Mouse (Mus musculus): ENCODE data around the gene Sik2. TPM values are rescaled to one million over a fixed set of nuclear protein-coding genes. Genes with fewer than 3 reads are reported as not detected.
A peak's percentile ranks its signal among the peaks of the same experiment; 100 is the strongest.

The Sik2 gene
- polyA plus RNA-seq, 1 experiment from 2014 or later: 19.7 TPM

GRCm38 (mm10) chr9:50849755-50850154, 159.1 kb downstream of the Sik2 start:
- H3K4me3 ChIP-seq (ENCODE audit: low read length): no peak overlapping the region
- peaks cover 25% of the 10 kb centered on the region for H3K4me1 ChIP-seq (replicated peaks; ENCODE audit: control insufficient read depth, insufficient read depth, low read length)
- H3K9me3 ChIP-seq (ENCODE audit: control insufficient read depth, low read length): no peaks in the 10 kb centered on the region
- H3K9ac ChIP-seq (ENCODE audit: low read length): no peak overlapping the region
- H3K27ac ChIP-seq (ENCODE audit: low read length): peak overlapping the region; percentile 41; the same call in 1 of the 2 replicates
- WGBS: 47% methylated on average over 9 of the region's 9 CpGs
- peak; percentile 41 for ATAC-seq (ENCODE audit: low read depth)
- peak overlapping the region; percentile 18 for H3K4me2 ChIP-seq (ENCODE audit: low read depth, low read length)
- H3K27me3 ChIP-seq (ENCODE audit: control insufficient read depth, insufficient read depth, low read depth, low read length): no peaks in the 10 kb centered on the region
- H3K36me3 ChIP-seq (ENCODE audit: control insufficient read depth, insufficient read depth, low read length): 0 out of 2 replicates have a peak, but pooled peaks cover 2% of the 10 kb centered on the region

- Histone ChIP-seq H3K9me3 (ENCODE audit: control insufficient read depth, low read length) (no peaks in the 10 kb centered on the region), H3K27ac (ENCODE audit: low read length) (no peak overlapping the region)
These were observed 159.6 kb downstream of the Sik2 start for GRCm38 (mm10) chr9:50849249-50849648.

GRCm38 (mm10) chr9:50848821-50849220, 160.1 kb downstream of the Sik2 start:
- no peak overlapping the region for H3K4me3 ChIP-seq (ENCODE audit: low read length)
- H3K9me3 ChIP-seq (ENCODE audit: control insufficient read depth, low read length): no peaks in the 10 kb centered on the region
- no peak overlapping the region for H3K27ac ChIP-seq (ENCODE audit: low read length)
- 60% methylated on average over 5 of the region's 5 CpGs for WGBS
- no peak overlapping the region for H3K9ac ChIP-seq (ENCODE audit: low read length)
- no peaks in the 10 kb centered on the region for H3K27me3 ChIP-seq (ENCODE audit: control insufficient read depth, insufficient read depth, low read depth, low read length)
- no peak for ATAC-seq (ENCODE audit: low read depth)
- no peak overlapping the region for H3K4me2 ChIP-seq (ENCODE audit: low read depth, low read length)
- peaks cover 5% of the 10 kb centered on the region; the same call in 1 of the 2 replicates for H3K36me3 ChIP-seq (ENCODE audit: control insufficient read depth, insufficient read depth, low read length)
- peaks cover 25% of the 10 kb centered on the region for H3K4me1 ChIP-seq (replicated peaks; ENCODE audit: control insufficient read depth, insufficient read depth, low read length)

More at GRCm38 (mm10) chr9:50849249-50849648, 159.6 kb downstream of the Sik2 start:
- WGBS: 16% methylated on average over 8 of the region's 8 CpGs
- ATAC-seq (ENCODE audit: low read depth): peak; percentile 76
- no peak overlapping the region for H3K9ac ChIP-seq (ENCODE audit: low read length)
- peaks cover 25% of the 10 kb centered on the region for H3K4me1 ChIP-seq (replicated peaks; ENCODE audit: control insufficient read depth, insufficient read depth, low read length)
- H3K4me2 ChIP-seq (ENCODE audit: low read depth, low read length): peak overlapping the region; percentile 18; the same call in 1 of the 2 replicates
- 0 out of 2 replicates have a peak, but pooled peaks cover 2% of the 10 kb centered on the region for H3K36me3 ChIP-seq (ENCODE audit: control insufficient read depth, insufficient read depth, low read length)
- no peaks in the 10 kb centered on the region for H3K27me3 ChIP-seq (ENCODE audit: control insufficient read depth, insufficient read depth, low read depth, low read length)
- no peak overlapping the region for H3K4me3 ChIP-seq (ENCODE audit: low read length)

GRCm38 (mm10) chr9:50847606-50848368, 161.1 kb downstream of the Sik2 start:
- no peaks in the 10 kb centered on the region for H3K9me3 ChIP-seq (ENCODE audit: control insufficient read depth, low read length)
- peak; percentile 48; the same call in 1 of the 2 replicates for ATAC-seq (ENCODE audit: low read depth)
- H3K4me1 ChIP-seq (replicated peaks; ENCODE audit: control insufficient read depth, insufficient read depth, low read length): peaks cover 25% of the 10 kb centered on the region
- H3K9ac ChIP-seq (ENCODE audit: low read length): no peak overlapping the region
- H3K27ac ChIP-seq (ENCODE audit: low read length): peak overlapping the region; percentile 66
- H3K4me2 ChIP-seq (ENCODE audit: low read depth, low read length): no peak overlapping the region
- H3K4me3 ChIP-seq (ENCODE audit: low read length): no peak overlapping the region
- 50% methylated on average over 12 of the region's 12 CpGs for WGBS
- H3K36me3 ChIP-seq (ENCODE audit: control insufficient read depth, insufficient read depth, low read length): peaks cover 10% of the 10 kb centered on the region; the same call in 1 of the 2 replicates
- no peaks in the 10 kb centered on the region for H3K27me3 ChIP-seq (ENCODE audit: control insufficient read depth, insufficient read depth, low read depth, low read length)

GRCm38 (mm10) chr9:50847133-50847532, 161.7 kb downstream of the Sik2 start:
- peak overlapping the region; percentile 66 for H3K27ac ChIP-seq (ENCODE audit: low read length)
- peaks cover 11% of the 10 kb centered on the region; the same call in 1 of the 2 replicates for H3K36me3 ChIP-seq (ENCODE audit: control insufficient read depth, insufficient read depth, low read length)
- no peaks in the 10 kb centered on the region for H3K27me3 ChIP-seq (ENCODE audit: control insufficient read depth, insufficient read depth, low read depth, low read length)
- no peak overlapping the region for H3K4me2 ChIP-seq (ENCODE audit: low read depth, low read length)
- H3K4me1 ChIP-seq (replicated peaks; ENCODE audit: control insufficient read depth, insufficient read depth, low read length): peaks cover 25% of the 10 kb centered on the region
- no peak overlapping the region for H3K9ac ChIP-seq (ENCODE audit: low read length)
- no peak for ATAC-seq (ENCODE audit: low read depth)
- H3K4me3 ChIP-seq (ENCODE audit: low read length): no peak overlapping the region
- no peaks in the 10 kb centered on the region for H3K9me3 ChIP-seq (ENCODE audit: control insufficient read depth, low read length)
- 64% methylated on average over 6 of the region's 6 CpGs for WGBS

- Histone ChIP-seq H3K4me2 (ENCODE audit: low read depth, low read length) (no peak overlapping the region), H3K4me1 (replicated peaks; ENCODE audit: control insufficient read depth, insufficient read depth, low read length) (peaks cover 29% of the 10 kb centered on the region), H3K9ac (ENCODE audit: low read length) (no peak overlapping the region), H3K27me3 (ENCODE audit: control insufficient read depth, insufficient read depth, low read depth, low read length) (no peaks in the 10 kb centered on the region), H3K4me3 (ENCODE audit: low read length) (no peak overlapping the region), H3K9me3 (ENCODE audit: control insufficient read depth, low read length) (no peaks in the 10 kb centered on the region), H3K27ac (ENCODE audit: low read length) (no peak overlapping the region), H3K36me3 (ENCODE audit: control insufficient read depth, insufficient read depth, low read length) (peaks cover 11% of the 10 kb centered on the region; the same call in 1 of the 2 replicates)
- ATAC-seq (ENCODE audit: low read depth): no peak
- 72% methylated on average over 9 of the region's 9 CpGs for WGBS
These were observed 163.3 kb downstream of the Sik2 start for GRCm38 (mm10) chr9:50845547-50845946.

GRCm38 (mm10) chr9:50845081-50845480, 163.8 kb downstream of the Sik2 start, which contains the start of gene Ppp2r1b:
TSS of gene Ppp2r1b (plus strand) at chr9:50845301.
- Histone ChIP-seq H3K36me3 (ENCODE audit: control insufficient read depth, insufficient read depth, low read length) (peaks cover 11% of the 10 kb centered on the region; the same call in 1 of the 2 replicates), H3K4me2 (ENCODE audit: low read depth, low read length) (no peak within 1 kb of the TSS), H3K27me3 (ENCODE audit: control insufficient read depth, insufficient read depth, low read depth, low read length) (no peaks in the 10 kb centered on the region), H3K9me3 (ENCODE audit: control insufficient read depth, low read length) (no peaks in the 10 kb centered on the region), H3K4me1 (replicated peaks; ENCODE audit: control insufficient read depth, insufficient read depth, low read length) (peaks cover 25% of the 10 kb centered on the region), H3K4me3 (ENCODE audit: low read length) (no peak within 1 kb of the TSS), H3K27ac (ENCODE audit: low read length) (no peak within 1 kb of the TSS), H3K9ac (ENCODE audit: low read length) (no peak within 1 kb of the TSS)
- WGBS: 92% methylated on average over 3 of the region's 3 CpGs
- ATAC-seq (ENCODE audit: low read depth): no peak

Other genes with a start within 250 kb of the Sik2 start
- gene Fdxacb1, start 240.8 kb downstream of the Sik2 start, polyA plus RNA-seq (2015; fragmentation: Nextera tagmentation; extraction: Ambion mirVana): 13.8 and 15.0 TPM in 2 replicates
- 35.0 and 39.0 TPM in 2 replicates for gene Alg9, start 234.1 kb downstream of the Sik2 start, polyA plus RNA-seq (2015; fragmentation: Nextera tagmentation; extraction: Ambion mirVana)
- gene 1110032A03Rik, start 233.6 kb downstream of the Sik2 start, polyA plus RNA-seq (2015; fragmentation: Nextera tagmentation; extraction: Ambion mirVana): 46.3 and 51.8 TPM in 2 replicates
- gene Ppp2r1b, start 163.8 kb downstream of the Sik2 start, polyA plus RNA-seq (2015; fragmentation: Nextera tagmentation; extraction: Ambion mirVana): 58.9 and 60.3 TPM in 2 replicates
- gene Btg4, start 51.8 kb upstream of the Sik2 start, polyA plus RNA-seq (2015; fragmentation: Nextera tagmentation; extraction: Ambion mirVana): 0.28 and 0.34 TPM in 2 replicates
- 7.2 and 7.7 TPM in 2 replicates for gene Layn, start 68.0 kb upstream of the Sik2 start, polyA plus RNA-seq (2015; fragmentation: Nextera tagmentation; extraction: Ambion mirVana)
- 5.9 and 6.3 TPM in 2 replicates for gene 4833427G06Rik, start 93.0 kb upstream of the Sik2 start, polyA plus RNA-seq (2015; fragmentation: Nextera tagmentation; extraction: Ambion mirVana)
- 0.08 and 0.13 TPM in 2 replicates for gene Gm32742, start 156.4 kb upstream of the Sik2 start, polyA plus RNA-seq (2015; fragmentation: Nextera tagmentation; extraction: Ambion mirVana)
- gene Pou2af1, start 204.6 kb upstream of the Sik2 start, polyA plus RNA-seq (2015; fragmentation: Nextera tagmentation; extraction: Ambion mirVana): 0.11 TPM in 2 replicates

Data from lung, embryonic 16.5 days (tissue).